Mouse (Mus musculus): ENCODE data around the gene Crb2.

GRCm38 (mm10) chr2:37746293-37747049 lies 29.6 kb upstream of the Crb2 start:
- TF ChIP-seq CTCF (IDR thresholded peaks at IDR 0.05; ENCODE audit: extremely low read depth, insufficient read depth, low read length) (no peak), POLR2A (IDR thresholded peaks at IDR 0.05; ENCODE audit: extremely low read depth, insufficient read depth, low read length) (no peak)

Measured in cortical plate, adult 2 months (tissue).